Mouse (Mus musculus): ENCODE measurements around the gene Id3. TPM values are rescaled to one million over a fixed set of nuclear protein-coding genes. Genes with fewer than 3 reads are reported as not detected.

Id3 gene
- polyA plus RNA-seq, 1 experiment from 2014 or later: 543 TPM

DNA sequence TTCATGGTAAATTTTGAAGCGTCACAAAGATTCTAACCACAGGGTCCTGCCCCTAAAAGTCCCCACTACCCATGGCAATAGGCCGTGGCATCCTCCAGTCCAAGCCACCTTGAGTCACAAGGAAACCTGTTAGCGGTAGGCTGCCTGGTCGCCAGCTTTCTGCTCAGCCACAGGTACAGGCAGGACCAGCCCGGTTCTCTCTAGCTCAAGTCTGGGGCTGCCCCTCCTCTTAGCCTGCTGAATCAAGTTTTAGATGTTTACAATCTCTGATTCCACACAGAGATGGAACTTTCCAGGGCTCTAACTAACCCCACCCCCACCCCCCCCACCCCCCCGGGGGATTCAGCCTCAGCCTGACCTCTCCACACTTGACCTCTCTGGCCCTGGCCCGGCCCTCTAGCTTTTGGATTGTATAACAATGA lies 36.4 kb upstream of the Id3 start:
- WGBS: 41% methylated on average over 7 of the region's 7 CpGs
- H3K27ac ChIP-seq (ENCODE audit: low read depth, low read length): no peak overlapping the region
- H3K27me3 ChIP-seq (ENCODE audit: control insufficient read depth, insufficient read depth, low read length): peaks cover 2% of the 10 kb centered on the region; the same call in 1 of the 2 replicates

GRCm38 (mm10) chr4:136109153-136109552 lies 34.1 kb upstream of the Id3 start:
- no peaks in the 10 kb centered on the region for H3K9me3 ChIP-seq (ENCODE audit: control insufficient read depth, low read length)
- H3K27ac ChIP-seq (ENCODE audit: low read depth, low read length): no peak overlapping the region
- no peak for ATAC-seq (ENCODE audit: low FRiP score)
- H3K36me3 ChIP-seq (ENCODE audit: control insufficient read depth, insufficient read depth, low read length): no peaks in the 10 kb centered on the region
- H3K4me1 ChIP-seq (ENCODE audit: control insufficient read depth, insufficient read depth, low read length): peaks cover 11% of the 10 kb centered on the region
- H3K27me3 ChIP-seq (ENCODE audit: control insufficient read depth, insufficient read depth, low read length): no peaks in the 10 kb centered on the region; the same call in 1 of the 2 replicates
- no peak for DNase-seq (ENCODE audit: low spot score, missing footprints)
- no peak overlapping the region for H3K4me3 ChIP-seq (ENCODE audit: low read depth, low read length)
- H3K9ac ChIP-seq (ENCODE audit: low read length): no peak overlapping the region
- WGBS: 95% methylated on average over 2 of the region's 2 CpGs
- H3K4me2 ChIP-seq: no peak overlapping the region

More for the DNA sequence above, 36.4 kb upstream of the Id3 start:
- Histone ChIP-seq H3K4me1 (ENCODE audit: control insufficient read depth, insufficient read depth, low read length) (peaks cover 11% of the 10 kb centered on the region), H3K4me2 (no peak overlapping the region), H3K9me3 (ENCODE audit: control insufficient read depth, low read length) (no peaks in the 10 kb centered on the region), H3K36me3 (ENCODE audit: control insufficient read depth, insufficient read depth, low read length) (no peaks in the 10 kb centered on the region), H3K4me3 (ENCODE audit: low read depth, low read length) (no peak overlapping the region), H3K9ac (ENCODE audit: low read length) (no peak overlapping the region)
- ATAC-seq (ENCODE audit: low FRiP score) (no peak), DNase-seq (ENCODE audit: low spot score, missing footprints) (no peak)

DNA sequence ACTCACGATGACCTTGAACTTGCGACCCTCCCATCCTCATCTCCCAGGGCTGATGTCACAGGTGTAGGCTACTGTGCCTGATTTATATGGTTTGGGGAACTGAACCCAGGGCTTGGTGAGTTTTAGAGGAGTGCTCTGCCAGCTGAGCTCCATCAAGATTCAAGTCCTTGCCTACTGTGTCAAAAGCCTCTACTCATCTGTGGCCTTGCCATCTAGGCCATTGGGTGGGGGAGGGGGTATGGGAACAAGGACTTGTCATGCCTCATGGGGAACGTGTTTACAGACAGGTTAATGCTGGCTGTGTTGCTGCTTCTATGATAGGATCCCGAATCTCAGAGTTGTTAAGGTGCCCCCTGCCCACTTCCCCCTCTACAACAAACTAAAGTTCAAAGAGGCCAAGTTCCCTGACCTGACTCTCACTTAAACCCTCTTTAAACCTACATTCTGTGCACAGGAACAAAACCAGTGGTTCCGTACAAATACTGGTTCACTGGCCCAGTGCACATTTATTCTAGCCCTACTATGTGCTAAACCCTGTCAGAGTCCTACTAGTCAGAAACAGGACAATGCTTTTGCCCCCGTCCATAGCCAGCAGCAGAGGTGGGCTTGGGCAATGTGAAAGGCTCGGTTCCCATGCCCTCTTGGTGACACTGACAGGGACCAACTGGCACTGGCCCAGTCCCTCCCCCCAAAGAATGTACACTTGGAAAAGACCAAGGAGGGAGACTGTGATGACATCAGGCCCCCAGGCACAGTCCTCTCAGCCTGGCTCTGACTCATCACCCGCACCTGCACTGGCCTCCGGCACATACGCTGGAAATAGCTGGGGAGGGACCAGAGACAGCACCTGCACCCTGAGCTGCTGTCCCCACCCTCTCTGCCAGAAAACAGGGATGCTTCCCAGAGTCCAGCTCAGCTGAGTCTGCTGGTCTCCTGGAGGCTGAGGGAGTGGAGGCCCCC lies 33.1 kb upstream of the Id3 start:
- H3K4me3 ChIP-seq (ENCODE audit: low read depth, low read length): no peak overlapping the region
- ATAC-seq (ENCODE audit: low FRiP score) (no peak), DNase-seq (ENCODE audit: low spot score, missing footprints) (no peak)
- H3K4me2 ChIP-seq: no peak overlapping the region
- no peaks in the 10 kb centered on the region for H3K9me3 ChIP-seq (ENCODE audit: control insufficient read depth, low read length)
- no peak overlapping the region for H3K9ac ChIP-seq (ENCODE audit: low read length)
- H3K27me3 ChIP-seq (ENCODE audit: control insufficient read depth, insufficient read depth, low read length): no peaks in the 10 kb centered on the region
- WGBS: 79% methylated on average over 10 of the region's 10 CpGs
- no peaks in the 10 kb centered on the region for H3K36me3 ChIP-seq (ENCODE audit: control insufficient read depth, insufficient read depth, low read length)
- peaks cover 2% of the 10 kb centered on the region for H3K4me1 ChIP-seq (ENCODE audit: control insufficient read depth, insufficient read depth, low read length)
- no peak overlapping the region for H3K27ac ChIP-seq (ENCODE audit: low read depth, low read length)

- WGBS: 72% methylated on average over 5 of the region's 5 CpGs
- Histone ChIP-seq H3K4me2 (no peak overlapping the region), H3K4me1 (ENCODE audit: control insufficient read depth, insufficient read depth, low read length) (no peaks in the 10 kb centered on the region; the same call in 1 of the 2 replicates), H3K27ac (ENCODE audit: low read depth, low read length) (no peak overlapping the region), H3K36me3 (ENCODE audit: control insufficient read depth, insufficient read depth, low read length) (no peaks in the 10 kb centered on the region), H3K27me3 (ENCODE audit: control insufficient read depth, insufficient read depth, low read length) (no peaks in the 10 kb centered on the region), H3K9ac (ENCODE audit: low read length) (no peak overlapping the region), H3K4me3 (ENCODE audit: low read depth, low read length) (no peak overlapping the region), H3K9me3 (ENCODE audit: control insufficient read depth, low read length) (no peaks in the 10 kb centered on the region)
- no peak for DNase-seq (ENCODE audit: low spot score, missing footprints)
- ATAC-seq (ENCODE audit: low FRiP score): no peak
Measured at GRCm38 (mm10) chr4:136112344-136112743, 31.0 kb upstream of the Id3 start.

DNA sequence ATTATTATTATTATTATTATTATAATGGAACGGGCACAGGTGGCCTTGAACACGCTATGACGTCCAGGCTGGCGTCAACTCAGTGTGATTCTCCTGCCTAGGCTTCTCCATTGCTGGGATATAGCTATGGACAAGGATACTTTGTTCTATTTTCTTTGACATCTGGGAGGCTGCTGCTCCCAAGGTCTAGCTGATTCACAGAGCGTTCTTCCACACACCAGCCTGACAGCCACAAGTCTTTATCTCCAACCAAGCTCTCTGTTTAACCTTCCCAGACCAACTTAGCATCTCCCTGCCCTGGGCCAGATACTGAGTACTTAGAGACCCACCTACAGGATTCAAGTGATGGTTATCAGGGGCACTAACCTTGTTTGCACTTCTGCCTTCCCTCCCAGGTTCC lies 28.6 kb upstream of the Id3 start:
- no peaks in the 10 kb centered on the region; the same call in 1 of the 2 replicates for H3K4me1 ChIP-seq (ENCODE audit: control insufficient read depth, insufficient read depth, low read length)
- WGBS: 87% methylated on average over 5 of the region's 5 CpGs
- no peaks in the 10 kb centered on the region for H3K9me3 ChIP-seq (ENCODE audit: control insufficient read depth, low read length)
- no peak overlapping the region for H3K4me3 ChIP-seq (ENCODE audit: low read depth, low read length)
- no peak overlapping the region for H3K4me2 ChIP-seq
- H3K36me3 ChIP-seq (ENCODE audit: control insufficient read depth, insufficient read depth, low read length): no peaks in the 10 kb centered on the region
- H3K9ac ChIP-seq (ENCODE audit: low read length): no peak overlapping the region
- DNase-seq (ENCODE audit: low spot score, missing footprints) (no peak), ATAC-seq (ENCODE audit: low FRiP score) (no peak)
- H3K27ac ChIP-seq (ENCODE audit: low read depth, low read length): no peak overlapping the region
- no peaks in the 10 kb centered on the region for H3K27me3 ChIP-seq (ENCODE audit: control insufficient read depth, insufficient read depth, low read length)

DNA sequence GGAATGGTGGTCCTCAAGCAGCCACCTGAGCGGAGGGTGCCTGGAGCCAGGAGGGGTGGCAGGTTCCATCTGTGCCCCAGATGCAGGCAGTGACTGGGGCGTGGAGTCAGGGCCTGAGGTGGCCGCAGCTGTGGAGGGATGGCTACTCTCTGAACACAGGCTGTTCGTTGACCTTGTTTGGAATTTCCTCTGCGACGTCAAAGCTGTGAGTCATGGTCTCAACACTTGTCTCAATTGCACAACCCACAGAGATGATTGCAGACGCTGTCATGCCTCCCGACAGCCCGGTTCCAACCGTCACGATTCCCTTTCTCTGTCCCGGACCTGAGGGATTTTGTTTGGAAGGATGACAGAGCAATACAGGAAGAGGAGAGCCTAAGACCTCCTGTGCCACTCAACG lies 26.3 kb upstream of the Id3 start:
- Histone ChIP-seq H3K4me1 (ENCODE audit: control insufficient read depth, insufficient read depth, low read length) (no peaks in the 10 kb centered on the region; the same call in 1 of the 2 replicates), H3K27me3 (ENCODE audit: control insufficient read depth, insufficient read depth, low read length) (no peaks in the 10 kb centered on the region), H3K9me3 (ENCODE audit: control insufficient read depth, low read length) (no peaks in the 10 kb centered on the region), H3K36me3 (ENCODE audit: control insufficient read depth, insufficient read depth, low read length) (no peaks in the 10 kb centered on the region), H3K4me2 (no peak overlapping the region), H3K9ac (ENCODE audit: low read length) (no peak overlapping the region), H3K4me3 (ENCODE audit: low read depth, low read length) (no peak overlapping the region), H3K27ac (ENCODE audit: low read depth, low read length) (no peak overlapping the region)
- ATAC-seq (ENCODE audit: low FRiP score) (no peak), DNase-seq (ENCODE audit: low spot score, missing footprints) (no peak)
- 71% methylated on average over 13 of the region's 13 CpGs for WGBS

GRCm38 (mm10) chr4:136120041-136120440 lies 23.3 kb upstream of the Id3 start:
- Histone ChIP-seq H3K4me2 (no peak overlapping the region), H3K9me3 (ENCODE audit: control insufficient read depth, low read length) (no peaks in the 10 kb centered on the region), H3K36me3 (ENCODE audit: control insufficient read depth, insufficient read depth, low read length) (no peaks in the 10 kb centered on the region), H3K27me3 (ENCODE audit: control insufficient read depth, insufficient read depth, low read length) (no peaks in the 10 kb centered on the region), H3K9ac (ENCODE audit: low read length) (no peak overlapping the region), H3K27ac (ENCODE audit: low read depth, low read length) (no peak overlapping the region), H3K4me3 (ENCODE audit: low read depth, low read length) (no peak overlapping the region), H3K4me1 (ENCODE audit: control insufficient read depth, insufficient read depth, low read length) (no peaks in the 10 kb centered on the region; the same call in 1 of the 2 replicates)
- WGBS: 56% methylated on average over 16 of the region's 16 CpGs
- DNase-seq (ENCODE audit: low spot score, missing footprints) (no peak), ATAC-seq (ENCODE audit: low FRiP score) (no peak)

DNA sequence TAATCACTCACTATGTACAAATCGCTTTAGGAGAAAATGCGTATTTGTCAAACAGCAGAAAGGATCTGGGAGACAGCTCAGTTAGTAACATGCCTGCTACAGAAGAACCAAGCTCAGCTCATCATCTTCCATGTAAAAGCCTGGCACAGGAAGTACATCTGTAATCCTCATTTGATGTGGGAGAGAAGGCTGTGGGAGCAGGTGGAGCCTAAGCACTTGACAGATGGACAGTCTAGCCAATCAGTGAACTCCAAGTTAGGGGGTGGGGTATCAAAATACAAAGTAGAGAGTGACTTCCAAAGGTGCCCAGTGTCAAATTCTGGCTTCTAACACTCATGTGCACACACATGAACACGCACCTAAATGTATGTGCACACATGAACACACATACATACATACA lies 22.1 kb upstream of the Id3 start:
- ATAC-seq (ENCODE audit: low FRiP score) (no peak), DNase-seq (ENCODE audit: low spot score, missing footprints) (no peak)
- H3K27me3 ChIP-seq (ENCODE audit: control insufficient read depth, insufficient read depth, low read length): no peaks in the 10 kb centered on the region
- H3K4me3 ChIP-seq (ENCODE audit: low read depth, low read length): no peak overlapping the region
- WGBS: 95% methylated on average over 3 of the region's 3 CpGs
- no peak overlapping the region for H3K9ac ChIP-seq (ENCODE audit: low read length)
- H3K27ac ChIP-seq (ENCODE audit: low read depth, low read length): no peak overlapping the region
- H3K4me2 ChIP-seq: no peak overlapping the region
- H3K36me3 ChIP-seq (ENCODE audit: control insufficient read depth, insufficient read depth, low read length): no peaks in the 10 kb centered on the region
- no peaks in the 10 kb centered on the region; the same call in 1 of the 2 replicates for H3K4me1 ChIP-seq (ENCODE audit: control insufficient read depth, insufficient read depth, low read length)
- H3K9me3 ChIP-seq (ENCODE audit: control insufficient read depth, low read length): no peaks in the 10 kb centered on the region

DNA sequence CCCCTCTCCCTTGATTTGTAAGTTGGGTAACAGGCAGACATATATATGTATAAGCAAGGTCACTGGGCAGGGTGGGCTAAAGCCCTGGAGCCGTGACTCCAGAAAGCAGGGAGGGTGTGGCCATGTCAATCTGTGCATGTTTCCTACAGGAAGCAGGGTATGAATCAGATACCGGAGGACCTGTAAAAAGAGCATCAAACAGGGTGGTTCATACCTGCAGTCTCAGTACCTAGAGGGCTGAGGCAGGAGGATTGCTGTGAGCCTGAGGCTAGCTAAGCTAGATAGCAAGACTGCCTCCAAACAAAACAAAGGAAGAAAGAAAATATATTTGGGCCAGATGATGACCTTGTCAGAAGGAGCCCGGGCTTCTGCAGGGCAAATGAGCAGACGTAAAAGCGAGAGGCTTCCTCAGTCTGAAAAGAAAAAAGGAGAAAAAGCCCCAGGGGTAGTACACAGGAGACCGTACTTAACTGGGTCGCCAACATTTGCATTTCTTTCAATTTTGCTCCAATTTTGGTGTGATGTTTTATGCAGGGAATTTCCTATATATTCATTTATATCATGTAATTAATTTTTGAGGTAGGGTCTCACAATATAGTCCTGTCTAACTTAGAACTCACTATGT lies 21.3 kb upstream of the Id3 start:
- Histone ChIP-seq H3K4me1 (ENCODE audit: control insufficient read depth, insufficient read depth, low read length) (no peaks in the 10 kb centered on the region; the same call in 1 of the 2 replicates), H3K4me2 (no peak overlapping the region), H3K9me3 (ENCODE audit: control insufficient read depth, low read length) (no peaks in the 10 kb centered on the region), H3K27me3 (ENCODE audit: control insufficient read depth, insufficient read depth, low read length) (no peaks in the 10 kb centered on the region), H3K4me3 (ENCODE audit: low read depth, low read length) (no peak overlapping the region), H3K36me3 (ENCODE audit: control insufficient read depth, insufficient read depth, low read length) (no peaks in the 10 kb centered on the region), H3K27ac (ENCODE audit: low read depth, low read length) (no peak overlapping the region), H3K9ac (ENCODE audit: low read length) (no peak overlapping the region)
- ATAC-seq (ENCODE audit: low FRiP score): no peak
- no peak for DNase-seq (ENCODE audit: low spot score, missing footprints)
- 86% methylated on average over 7 of the region's 7 CpGs for WGBS
